Mouse (Mus musculus): ENCODE measurements around the gene Fosl1. TPM values are rescaled to one million over a fixed set of nuclear protein-coding genes. Genes with fewer than 3 reads are reported as not detected.

Fosl1 gene
- polyA plus RNA-seq, 1 experiment from 2014 or later = not detected

GRCm38 (mm10) chr19:5410641-5411040, 36.7 kb upstream of the Fosl1 start:
- H3K9me3 ChIP-seq (ENCODE audit: control insufficient read depth, low read length) = no peaks in the 10 kb centered on the region
- no peaks in the 10 kb centered on the region for H3K27me3 ChIP-seq (replicated peaks; ENCODE audit: control insufficient read depth, insufficient read depth, low read length)
- H3K27ac ChIP-seq (replicated peaks; ENCODE audit: low read depth, low read length) = no peak overlapping the region
- no peak overlapping the region for H3K4me2 ChIP-seq (ENCODE audit: low read depth, low read length)
- H3K4me3 ChIP-seq (ENCODE audit: low read depth, low read length) = no peak overlapping the region
- H3K9ac ChIP-seq (ENCODE audit: low read depth, low read length) = no peak overlapping the region
- WGBS = 91% methylated on average over 5 of the region's 5 CpGs
- no peaks in the 10 kb centered on the region for H3K36me3 ChIP-seq (ENCODE audit: control insufficient read depth, insufficient read depth, low read length)
- no peak for ATAC-seq (ENCODE audit: low read depth)
- H3K4me1 ChIP-seq (ENCODE audit: control insufficient read depth, insufficient read depth, low read length) = peaks cover 12% of the 10 kb centered on the region
- DNase-seq (ENCODE audit: low spot score) = no peak

GRCm38 (mm10) chr19:5411961-5412360, 35.4 kb upstream of the Fosl1 start:
- Histone ChIP-seq H3K9ac (ENCODE audit: low read depth, low read length) (no peak overlapping the region), H3K27ac (replicated peaks; ENCODE audit: low read depth, low read length) (no peak overlapping the region), H3K4me2 (ENCODE audit: low read depth, low read length) (no peak overlapping the region), H3K4me3 (ENCODE audit: low read depth, low read length) (no peak overlapping the region), H3K36me3 (ENCODE audit: control insufficient read depth, insufficient read depth, low read length) (no peaks in the 10 kb centered on the region), H3K27me3 (replicated peaks; ENCODE audit: control insufficient read depth, insufficient read depth, low read length) (no peaks in the 10 kb centered on the region), H3K9me3 (ENCODE audit: control insufficient read depth, low read length) (no peaks in the 10 kb centered on the region), H3K4me1 (ENCODE audit: control insufficient read depth, insufficient read depth, low read length) (peaks cover 10% of the 10 kb centered on the region; the same call in 1 of the 2 replicates)
- WGBS = 46% methylated on average over 5 of the region's 5 CpGs
- DNase-seq (ENCODE audit: low spot score) (no peak), ATAC-seq (ENCODE audit: low read depth) (no peak)

DNA sequence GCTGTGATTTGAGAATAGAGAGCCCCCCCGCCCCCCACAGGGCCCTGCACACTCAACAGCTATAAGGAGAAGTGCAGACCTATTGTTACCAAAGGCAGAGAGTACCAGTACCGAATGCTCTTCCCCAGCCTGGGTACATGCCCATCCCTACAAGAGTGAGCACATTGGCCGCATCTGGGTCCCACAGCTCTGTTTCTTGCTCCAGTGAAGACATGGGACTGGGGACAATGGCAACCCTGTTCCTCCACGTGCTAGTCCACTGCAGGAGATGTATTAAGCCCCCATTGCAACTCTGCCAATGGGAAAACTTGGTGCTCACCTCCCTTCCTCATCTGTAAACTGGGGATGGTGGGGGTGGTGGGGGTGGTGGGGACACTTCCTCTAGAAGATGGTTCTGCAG, 33.5 kb upstream of the Fosl1 start:
- no peak overlapping the region for H3K9ac ChIP-seq (ENCODE audit: low read depth, low read length)
- 64% methylated on average over 4 of the region's 4 CpGs for WGBS
- no peak for ATAC-seq (ENCODE audit: low read depth)

GRCm38 (mm10) chr19:5414534-5414957, 32.8 kb upstream of the Fosl1 start:
- DNase-seq (ENCODE audit: low spot score) (no peak), ATAC-seq (ENCODE audit: low read depth) (no peak)
- Histone ChIP-seq H3K9ac (ENCODE audit: low read depth, low read length) (no peak overlapping the region), H3K4me1 (ENCODE audit: control insufficient read depth, insufficient read depth, low read length) (no peaks in the 10 kb centered on the region), H3K4me3 (ENCODE audit: low read depth, low read length) (no peak overlapping the region), H3K36me3 (ENCODE audit: control insufficient read depth, insufficient read depth, low read length) (no peaks in the 10 kb centered on the region; the same call in 1 of the 2 replicates), H3K4me2 (ENCODE audit: low read depth, low read length) (no peak overlapping the region), H3K27me3 (replicated peaks; ENCODE audit: control insufficient read depth, insufficient read depth, low read length) (no peaks in the 10 kb centered on the region), H3K9me3 (ENCODE audit: control insufficient read depth, low read length) (no peaks in the 10 kb centered on the region), H3K27ac (replicated peaks; ENCODE audit: low read depth, low read length) (no peak overlapping the region)
- WGBS = 51% methylated on average over 2 of the region's 2 CpGs

More for the DNA sequence above, 33.5 kb upstream of the Fosl1 start:
- no peak overlapping the region for H3K27ac ChIP-seq (replicated peaks; ENCODE audit: low read depth, low read length)
- DNase-seq (ENCODE audit: low spot score) = no peak
- no peaks in the 10 kb centered on the region for H3K27me3 ChIP-seq (replicated peaks; ENCODE audit: control insufficient read depth, insufficient read depth, low read length)
- no peaks in the 10 kb centered on the region for H3K36me3 ChIP-seq (ENCODE audit: control insufficient read depth, insufficient read depth, low read length)
- H3K9me3 ChIP-seq (ENCODE audit: control insufficient read depth, low read length) = no peaks in the 10 kb centered on the region
- no peak overlapping the region for H3K4me3 ChIP-seq (ENCODE audit: low read depth, low read length)
- H3K4me1 ChIP-seq (ENCODE audit: control insufficient read depth, insufficient read depth, low read length) = no peaks in the 10 kb centered on the region
- no peak overlapping the region for H3K4me2 ChIP-seq (ENCODE audit: low read depth, low read length)

DNA sequence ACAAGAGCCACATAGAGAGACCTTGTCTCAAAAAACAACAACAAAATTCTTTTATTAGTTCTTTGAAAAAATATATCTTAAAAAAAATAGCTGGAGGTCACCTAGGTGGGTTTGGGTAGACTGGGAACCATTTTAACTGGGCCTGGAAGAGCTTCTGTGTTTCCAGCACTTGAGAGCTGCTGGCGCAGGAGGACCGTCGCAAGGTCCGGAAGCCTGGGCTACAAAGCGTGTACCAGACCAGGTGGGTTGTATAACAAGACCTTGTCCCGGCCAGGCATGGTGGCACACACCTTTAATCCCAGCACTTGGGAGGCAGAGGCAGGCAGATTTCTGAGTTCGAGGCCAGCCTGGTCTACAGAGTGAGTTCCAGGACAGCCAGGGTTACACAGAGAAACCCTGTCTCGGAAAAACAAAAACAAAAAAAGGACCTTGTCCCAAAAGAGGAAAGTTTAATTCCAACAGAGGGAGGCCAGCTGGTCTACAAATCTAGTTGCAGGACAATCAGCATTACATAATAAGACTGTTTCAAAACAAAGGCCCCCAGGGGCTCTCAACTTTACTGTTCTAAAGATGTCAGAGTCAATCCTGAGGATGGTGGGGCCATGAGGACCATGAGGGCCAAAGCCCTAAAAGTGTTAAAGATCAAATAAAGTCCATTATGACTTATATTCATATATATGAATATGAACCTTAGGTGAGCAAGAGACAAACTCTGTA, 28.4 kb upstream of the Fosl1 start:
- ATAC-seq (ENCODE audit: low read depth) = no peak
- Histone ChIP-seq H3K4me1 (ENCODE audit: control insufficient read depth, insufficient read depth, low read length) (peaks cover 5% of the 10 kb centered on the region; the same call in 1 of the 2 replicates), H3K4me3 (ENCODE audit: low read depth, low read length) (no peak overlapping the region), H3K9ac (ENCODE audit: low read depth, low read length) (no peak overlapping the region), H3K9me3 (ENCODE audit: control insufficient read depth, low read length) (no peaks in the 10 kb centered on the region), H3K4me2 (ENCODE audit: low read depth, low read length) (no peak overlapping the region), H3K36me3 (ENCODE audit: control insufficient read depth, insufficient read depth, low read length) (peaks cover 29% of the 10 kb centered on the region), H3K27ac (replicated peaks; ENCODE audit: low read depth, low read length) (no peak overlapping the region), H3K27me3 (replicated peaks; ENCODE audit: control insufficient read depth, insufficient read depth, low read length) (no peaks in the 10 kb centered on the region)
- no peak for DNase-seq (ENCODE audit: low spot score)
- WGBS = 88% methylated on average over 8 of the region's 8 CpGs

- H3K9ac ChIP-seq (ENCODE audit: low read depth, low read length) = no peak overlapping the region
- DNase-seq (ENCODE audit: low spot score) (no peak), ATAC-seq (ENCODE audit: low read depth) (no peak)
- no peaks in the 10 kb centered on the region for H3K27me3 ChIP-seq (replicated peaks; ENCODE audit: control insufficient read depth, insufficient read depth, low read length)
- H3K27ac ChIP-seq (replicated peaks; ENCODE audit: low read depth, low read length) = no peak overlapping the region
- WGBS = 91% methylated on average over 9 of the region's 9 CpGs
- H3K36me3 ChIP-seq (ENCODE audit: control insufficient read depth, insufficient read depth, low read length) = peaks cover 29% of the 10 kb centered on the region
- H3K9me3 ChIP-seq (ENCODE audit: control insufficient read depth, low read length) = no peaks in the 10 kb centered on the region
- peaks cover 5% of the 10 kb centered on the region; the same call in 1 of the 2 replicates for H3K4me1 ChIP-seq (ENCODE audit: control insufficient read depth, insufficient read depth, low read length)
- H3K4me2 ChIP-seq (ENCODE audit: low read depth, low read length) = no peak overlapping the region
- no peak overlapping the region for H3K4me3 ChIP-seq (ENCODE audit: low read depth, low read length)
Observed at GRCm38 (mm10) chr19:5419630-5420029, 27.7 kb upstream of the Fosl1 start.

DNA sequence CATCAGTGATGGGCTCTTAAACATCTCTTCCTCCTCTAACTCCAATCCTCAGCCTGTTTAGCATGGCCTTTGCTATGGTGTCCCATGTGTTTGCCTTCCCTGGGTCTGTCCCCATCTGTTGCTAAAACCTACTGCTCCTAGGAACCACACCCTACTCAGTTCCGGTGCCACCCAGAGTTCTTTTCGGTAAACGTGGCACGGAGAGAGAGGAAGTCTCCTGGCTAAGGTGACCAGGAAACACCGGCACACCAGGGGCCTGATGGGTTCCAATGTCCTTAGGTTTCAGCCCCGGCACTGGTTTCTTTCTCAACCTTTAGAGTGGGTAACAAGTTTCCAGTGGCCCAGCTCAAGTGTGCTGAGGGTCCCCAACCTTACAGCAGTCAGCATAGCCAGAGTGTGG, 26.8 kb upstream of the Fosl1 start:
- 88% methylated on average over 6 of the region's 6 CpGs for WGBS
- DNase-seq (ENCODE audit: low spot score) = no peak
- Histone ChIP-seq H3K4me1 (ENCODE audit: control insufficient read depth, insufficient read depth, low read length) (peaks cover 5% of the 10 kb centered on the region; the same call in 1 of the 2 replicates), H3K9me3 (ENCODE audit: control insufficient read depth, low read length) (no peaks in the 10 kb centered on the region), H3K27ac (replicated peaks; ENCODE audit: low read depth, low read length) (no peak overlapping the region), H3K4me3 (ENCODE audit: low read depth, low read length) (no peak overlapping the region), H3K36me3 (ENCODE audit: control insufficient read depth, insufficient read depth, low read length) (peaks cover 29% of the 10 kb centered on the region), H3K4me2 (ENCODE audit: low read depth, low read length) (no peak overlapping the region), H3K9ac (ENCODE audit: low read depth, low read length) (no peak overlapping the region), H3K27me3 (replicated peaks; ENCODE audit: control insufficient read depth, insufficient read depth, low read length) (no peaks in the 10 kb centered on the region)
- no peak for ATAC-seq (ENCODE audit: low read depth)

DNA sequence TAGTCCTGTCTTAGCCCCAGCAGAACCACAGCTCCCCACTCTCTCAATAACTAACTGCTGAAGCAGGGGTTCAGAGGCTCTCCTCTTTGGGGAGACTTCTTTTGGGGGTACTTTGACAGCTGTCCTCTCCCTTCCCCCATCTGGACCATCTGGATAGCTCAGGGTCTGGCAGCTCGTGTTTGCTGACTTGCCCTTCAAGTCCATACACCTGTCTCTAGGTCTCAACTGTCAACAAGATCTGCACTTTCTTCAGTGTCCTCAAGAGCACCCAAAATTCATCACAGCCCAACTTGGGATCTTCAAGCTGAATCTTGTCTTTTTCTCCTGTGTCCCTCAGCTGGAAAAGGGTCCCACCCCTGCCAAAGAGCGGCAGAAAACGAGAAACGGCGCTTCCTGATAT, 25.6 kb upstream of the Fosl1 start:
- no peak for DNase-seq (ENCODE audit: low spot score)
- Histone ChIP-seq H3K4me3 (ENCODE audit: low read depth, low read length) (no peak overlapping the region), H3K9me3 (ENCODE audit: control insufficient read depth, low read length) (no peaks in the 10 kb centered on the region), H3K4me1 (ENCODE audit: control insufficient read depth, insufficient read depth, low read length) (peaks cover 17% of the 10 kb centered on the region), H3K27me3 (replicated peaks; ENCODE audit: control insufficient read depth, insufficient read depth, low read length) (no peaks in the 10 kb centered on the region), H3K36me3 (ENCODE audit: control insufficient read depth, insufficient read depth, low read length) (peaks cover 37% of the 10 kb centered on the region), H3K4me2 (ENCODE audit: low read depth, low read length) (no peak overlapping the region), H3K9ac (ENCODE audit: low read depth, low read length) (no peak overlapping the region), H3K27ac (replicated peaks; ENCODE audit: low read depth, low read length) (no peak overlapping the region)
- 83% methylated on average over 5 of the region's 5 CpGs for WGBS
- ATAC-seq (ENCODE audit: low read depth) = no peak

- Histone ChIP-seq H3K36me3 (ENCODE audit: control insufficient read depth, insufficient read depth, low read length) (peaks cover 42% of the 10 kb centered on the region), H3K4me1 (ENCODE audit: control insufficient read depth, insufficient read depth, low read length) (peaks cover 17% of the 10 kb centered on the region), H3K9me3 (ENCODE audit: control insufficient read depth, low read length) (no peaks in the 10 kb centered on the region), H3K27me3 (replicated peaks; ENCODE audit: control insufficient read depth, insufficient read depth, low read length) (no peaks in the 10 kb centered on the region), H3K27ac (replicated peaks; ENCODE audit: low read depth, low read length) (no peak overlapping the region), H3K4me3 (ENCODE audit: low read depth, low read length) (no peak overlapping the region), H3K9ac (ENCODE audit: low read depth, low read length) (no peak overlapping the region), H3K4me2 (ENCODE audit: low read depth, low read length) (no peak overlapping the region)
- 84% methylated on average over 10 of the region's 10 CpGs for WGBS
- DNase-seq (ENCODE audit: low spot score) (no peak), ATAC-seq (ENCODE audit: low read depth) (no peak)
Observed at GRCm38 (mm10) chr19:5422267-5422666, 25.1 kb upstream of the Fosl1 start.
